Mouse (Mus musculus) T-helper 17 cell (primary cell): Measurements from ENCODE around the gene Trmt1l.
"Not testable (repeated sequence)": the region's sequence is repeated elsewhere in the genome, so short reads cannot be mapped to it uniquely, and the experiment has no call there.

Experiments
- in situ Hi-C, 2 experiments: fragments of 300-600 bp; cut with MboI, MseI; formaldehyde crosslinking; loops; 1 replicate in 1 of 2; 2 replicates in 1 of 2; pipeline ENCODE4 v1.15.1; 2025; ENCODE audit warnings: high pct_unique_total_duplicates in 2 of 2

Trmt1l gene

GRCm38 (mm10) chr1:151428263-151429221, at the start of gene Trmt1l, which contains the start of gene Swt1:
Gene Trmt1l (plus strand): TSS chr1:151428542.
Gene Swt1 (minus strand): TSS chr1:151428455.
- in situ Hi-C loops: no loop called here

- in situ Hi-C loops: no loop called here
Observed at GRCm38 (mm10) chr1:151390029-151390428, 38.3 kb upstream of the Trmt1l start.

- in situ Hi-C loops: no loop called here
Observed at GRCm38 (mm10) chr1:151409827-151410226, 18.5 kb upstream of the Trmt1l start.

GRCm38 (mm10) chr1:151422178-151422577, 6.2 kb upstream of the Trmt1l start:
- in situ Hi-C loops: no loop called here

GRCm38 (mm10) chr1:151426947-151427600, 1.3 kb upstream of the Trmt1l start:
- in situ Hi-C loops: no loop called here

- in situ Hi-C loops: no loop called here
Observed at GRCm38 (mm10) chr1:151427888-151428262, 467 bp upstream of the Trmt1l start.

- in situ Hi-C loops: no loop called here
Observed at GRCm38 (mm10) chr1:151429316-151429715, 974 bp downstream of the Trmt1l start.

- in situ Hi-C loops: no loop called here
Observed at GRCm38 (mm10) chr1:151435431-151435830, 7.1 kb downstream of the Trmt1l start.

- in situ Hi-C loops: no loop called here
Observed at GRCm38 (mm10) chr1:151449866-151450265, 21.5 kb downstream of the Trmt1l start.

GRCm38 (mm10) chr1:151450851-151451250, 22.5 kb downstream of the Trmt1l start:
- in situ Hi-C loops: no loop called here

- in situ Hi-C loops: no loop called here
Observed at GRCm38 (mm10) chr1:151451946-151452345, 23.6 kb downstream of the Trmt1l start.

- in situ Hi-C loops: no loop called here
Observed at GRCm38 (mm10) chr1:151457087-151457486, 28.7 kb downstream of the Trmt1l start.

- in situ Hi-C loops: no loop called here
Observed at GRCm38 (mm10) chr1:151461265-151461664, 32.9 kb downstream of the Trmt1l start.

- in situ Hi-C loops: no loop called here
Observed at GRCm38 (mm10) chr1:151464914-151465313, 36.6 kb downstream of the Trmt1l start.

- in situ Hi-C loops: no loop called here
Observed at GRCm38 (mm10) chr1:151466571-151466970, 38.2 kb downstream of the Trmt1l start.

- in situ Hi-C loops: no loop called here
Observed at GRCm38 (mm10) chr1:151471429-151471828, 43.1 kb downstream of the Trmt1l start.

GRCm38 (mm10) chr1:151472386-151472785, 44.0 kb downstream of the Trmt1l start:
- in situ Hi-C loops: not testable (repeated sequence)

- in situ Hi-C loops: loop anchor here in 1 of 2 experiments (5.0 kb wide), 1 partner anchor 225 kb away; no protein-coding TSS in a partner anchor
Observed at GRCm38 (mm10) chr1:151482497-151482896, 54.2 kb downstream of the Trmt1l start.

- in situ Hi-C loops: loop anchor here in 1 of 2 experiments (5.0 kb wide), 1 partner anchor 224 kb away; no protein-coding TSS in a partner anchor
Observed at GRCm38 (mm10) chr1:151483568-151483967, 55.2 kb downstream of the Trmt1l start.

- in situ Hi-C loops: loop anchor here (5.0 kb wide), 3 partner anchors 42 to 228 kb away; no protein-coding TSS in a partner anchor
Observed at GRCm38 (mm10) chr1:151484754-151485153, 56.4 kb downstream of the Trmt1l start.

GRCm38 (mm10) chr1:151489806-151490205, 61.5 kb downstream of the Trmt1l start:
- in situ Hi-C loops: loop anchor here in 1 of 2 experiments (5.0 kb wide), 3 partner anchors 48 to 222 kb away; partner anchors contain the start of gene Fam129a

- in situ Hi-C loops: loop anchor here in 1 of 2 experiments (5.0 kb wide), 1 partner anchor 80 kb away; the partner anchor contains the start of gene Fam129a
Observed at GRCm38 (mm10) chr1:151492419-151492818, 64.1 kb downstream of the Trmt1l start.
